Mouse (Mus musculus) embryonic fibroblast, embryonic 13.5 days (primary cell): ENCODE results near the gene Sel1l.

Source experiments
- CTCF ChIP-seq: IDR thresholded peaks from 2 replicates; pipeline ENCODE4 v1.5.1; 2011; ENCODE audit warnings: mild to moderate bottlenecking, control low read depth, low read length, moderate library complexity, borderline replicate concordance; ENCODE audit not compliant: insufficient read depth
- POLR2A ChIP-seq: IDR thresholded peaks from 2 replicates; pipeline ENCODE4 v1.6.1; 2011; ENCODE audit warnings: low read depth, mild to moderate bottlenecking, control low read depth, low read length, moderate library complexity

DNA sequence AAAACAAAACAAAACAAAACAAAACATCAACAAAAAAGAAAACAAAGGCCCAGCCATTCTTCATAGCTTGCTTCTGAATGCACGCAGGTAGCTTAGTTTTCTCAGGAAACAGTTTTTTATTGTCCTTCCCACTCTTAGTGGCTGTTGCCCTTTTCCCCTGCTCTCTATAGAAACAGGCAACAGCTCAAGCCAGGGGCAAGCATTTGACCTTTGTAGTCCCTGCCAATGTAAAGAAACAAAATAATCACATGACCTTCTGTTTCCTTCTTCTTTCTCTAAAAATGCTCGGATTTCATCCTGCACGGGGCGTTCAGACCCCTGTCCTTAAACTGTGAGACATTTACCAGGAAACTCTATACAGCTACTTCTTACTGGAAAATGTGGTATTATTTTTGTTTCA lies 4.4 kb downstream of the Sel1l start:
- TF ChIP-seq CTCF (no peak), POLR2A (no peak)
